Mouse (Mus musculus) right cerebral cortex, postnatal 4 days (tissue): ENCODE results near the gene Glrp1.

ENCODE experiments used
- DNase-seq: peaks from one replicate; pipeline ENCODE4 v3.0.0-alpha.2; 2022

Glrp1 gene

DNA sequence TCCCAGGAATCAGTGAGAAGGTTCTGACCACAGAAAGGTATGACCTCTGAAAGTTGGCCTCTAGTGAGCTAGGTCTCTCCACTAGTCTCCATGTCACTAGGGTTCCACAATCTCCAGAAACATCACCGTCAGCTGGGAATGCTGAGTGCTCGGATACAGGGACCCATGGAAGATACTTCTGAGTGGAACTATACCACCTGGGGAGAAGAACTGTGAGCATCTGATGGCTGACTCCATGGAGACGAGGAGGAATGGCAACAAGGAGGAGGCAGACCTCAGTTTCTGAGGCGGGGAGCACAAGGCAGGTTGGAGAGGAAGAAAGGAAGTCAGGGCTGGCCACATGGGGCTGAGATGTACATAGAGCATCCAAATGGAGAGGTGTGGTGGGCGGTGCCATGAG, 50.2 kb downstream of the Glrp1 start:
- no peak for DNase-seq

GRCm38 (mm10) chr1:88459196-88459595, 50.7 kb downstream of the Glrp1 start:
- DNase-seq: no peak

DNA sequence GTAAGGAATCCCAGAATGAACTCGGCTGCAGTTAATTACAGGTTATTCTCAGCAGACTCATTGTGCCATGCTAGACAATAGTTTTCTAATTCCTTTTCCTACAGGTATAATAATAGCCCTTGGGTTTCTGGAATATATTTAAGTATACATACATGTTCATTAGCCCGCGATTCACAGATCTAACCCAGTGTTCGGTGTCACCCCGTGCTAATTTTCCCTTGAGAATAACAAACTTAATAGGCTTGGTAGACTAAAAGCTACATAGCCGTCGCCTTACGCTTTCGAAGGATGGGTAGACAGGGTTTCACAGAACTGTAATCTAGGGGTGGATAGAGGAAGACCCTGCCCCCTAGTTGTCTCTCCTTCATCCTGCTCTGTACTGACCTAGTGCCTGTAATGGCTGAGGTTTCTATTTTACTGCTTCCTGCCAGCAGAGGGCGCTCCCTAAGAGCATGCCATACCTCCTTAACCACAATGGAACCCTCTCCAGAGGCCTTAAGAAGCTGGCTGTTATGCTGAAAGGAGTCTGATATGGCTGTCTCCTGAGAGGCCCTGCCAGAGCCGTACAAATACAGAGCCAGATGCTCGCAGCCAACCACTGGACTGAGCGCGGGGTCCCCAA, 53.3 kb downstream of the Glrp1 start:
- peak; percentile 73 for DNase-seq

GRCm38 (mm10) chr1:88455761-88456160, 54.1 kb downstream of the Glrp1 start:
- no peak for DNase-seq

GRCm38 (mm10) chr1:88454703-88455102, 55.2 kb downstream of the Glrp1 start:
- no peak for DNase-seq

GRCm38 (mm10) chr1:88452198-88452597, 57.7 kb downstream of the Glrp1 start:
- no peak for DNase-seq

GRCm38 (mm10) chr1:88450668-88451067, 59.2 kb downstream of the Glrp1 start:
- no peak for DNase-seq
